Mouse (Mus musculus) myocyte (in vitro differentiated cells): ENCODE measurements around the gene Mcmbp.

Experiments
- CEBPB ChIP-seq: IDR thresholded peaks from 2 replicates; pipeline ENCODE4 v1.6.1; 2011; ENCODE audit warnings: mild to moderate bottlenecking, moderate library complexity; ENCODE audit not compliant: poor library complexity, insufficient read depth, severe bottlenecking
- E2F4 ChIP-seq: IDR thresholded peaks from one replicate; pipeline ENCODE4 v1.6.1; 2011; ENCODE audit warnings: mild to moderate bottlenecking, control low read depth, moderate library complexity; ENCODE audit not compliant: insufficient read depth
- MAX ChIP-seq: IDR thresholded peaks from one replicate; pipeline ENCODE4 v1.6.1; 2011; ENCODE audit warnings: low read depth, mild to moderate bottlenecking, control low read depth
- MYOD1 ChIP-seq, 3 experiments: IDR thresholded peaks; one replicate each; pipeline ENCODE4 v1.6.1; 2011; ENCODE audit warnings: control low read depth in 2 of 3, low read depth in 2 of 3, mild to moderate bottlenecking in 2 of 3, moderate library complexity in 1 of 3; ENCODE audit not compliant: insufficient read length in 2 of 3, control insufficient read depth in 1 of 3
- MYOG ChIP-seq, 3 experiments: IDR thresholded peaks; one replicate each; pipeline ENCODE4 v1.6.1; 2011; ENCODE audit warnings: control low read depth in 2 of 3, low read depth in 2 of 3, mild to moderate bottlenecking in 2 of 3; ENCODE audit not compliant: insufficient read length in 2 of 3, control insufficient read depth in 1 of 3, insufficient read depth in 1 of 3
- POLR2A ChIP-seq: IDR thresholded peaks from one replicate; pipeline ENCODE4 v1.6.1; 2011; ENCODE audit warnings: low read depth, mild to moderate bottlenecking, control low read depth, moderate library complexity; ENCODE audit not compliant: insufficient read length
- POLR2AphosphoS2 ChIP-seq: IDR thresholded peaks from one replicate; pipeline ENCODE4 v1.6.1; 2011; ENCODE audit warnings: low read depth, control low read depth; ENCODE audit not compliant: insufficient read length
- REST ChIP-seq: IDR thresholded peaks from one replicate; pipeline ENCODE4 v1.6.1; 2011; ENCODE audit warnings: mild to moderate bottlenecking, control low read depth, moderate library complexity; ENCODE audit not compliant: insufficient read depth, insufficient read length
- SRF ChIP-seq: IDR thresholded peaks from one replicate; pipeline ENCODE4 v1.6.1; 2011; ENCODE audit warnings: low read depth; ENCODE audit not compliant: control insufficient read depth, insufficient read length
- TCF12 ChIP-seq: IDR thresholded peaks from one replicate; pipeline ENCODE4 v1.6.1; 2011; ENCODE audit warnings: mild to moderate bottlenecking, control low read depth; ENCODE audit not compliant: poor library complexity, insufficient read depth, severe bottlenecking
- TCF3 ChIP-seq: IDR thresholded peaks from one replicate; pipeline ENCODE4 v1.6.1; 2011; ENCODE audit warnings: low read depth, control low read depth; ENCODE audit not compliant: insufficient read length
- USF1 ChIP-seq: IDR thresholded peaks from one replicate; pipeline ENCODE4 v1.6.1; 2011; ENCODE audit warnings: low read depth, mild to moderate bottlenecking, control low read depth, moderate library complexity

DNA sequence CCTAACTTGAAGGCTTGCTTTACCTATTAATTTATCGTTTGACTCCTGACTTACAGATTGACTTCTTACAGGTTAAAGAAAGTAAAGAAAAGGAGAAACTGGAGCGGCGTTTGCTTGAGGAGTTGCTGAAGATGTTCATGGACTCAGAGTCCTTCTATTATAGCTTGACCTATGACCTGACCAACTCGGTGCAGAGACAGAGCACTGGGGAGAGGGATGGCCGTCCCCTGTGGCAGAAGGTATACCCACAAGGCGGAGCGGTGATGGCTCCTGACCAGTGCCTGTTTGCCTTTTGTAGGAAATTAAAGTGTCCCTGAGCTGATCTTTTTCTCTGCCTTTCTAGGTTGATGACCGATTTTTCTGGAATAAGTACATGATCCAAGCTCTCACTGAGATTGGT is 76.4 kb downstream of the Mcmbp start:
- TF ChIP-seq MYOD1 (IDR thresholded peaks at IDR 0.05; ENCODE audit: control insufficient read depth in 1 of 3, insufficient read length in 2 of 3, low read depth in 2 of 3) (no peak), POLR2A (no peak), USF1 (no peak), E2F4 (no peak), REST (no peak), TCF12 (no peak), MAX (no peak), CEBPB (no peak), TCF3 (no peak), POLR2AphosphoS2 (no peak), SRF (no peak), MYOG (IDR thresholded peaks at IDR 0.05; ENCODE audit: control insufficient read depth in 1 of 3, insufficient read depth in 1 of 3, insufficient read length in 2 of 3, low read depth in 2 of 3) (no peak)
